Mouse (Mus musculus): ENCODE measurements around the gene Znrf3. TPM values are rescaled to one million over a fixed set of nuclear protein-coding genes. Genes with fewer than 3 reads are reported as not detected.
A peak's percentile ranks its signal among the peaks of the same experiment; 100 is the strongest.

Znrf3 gene
- total RNA-seq, 2 experiments from 2014 or later = 2.1 to 9.3 TPM

DNA sequence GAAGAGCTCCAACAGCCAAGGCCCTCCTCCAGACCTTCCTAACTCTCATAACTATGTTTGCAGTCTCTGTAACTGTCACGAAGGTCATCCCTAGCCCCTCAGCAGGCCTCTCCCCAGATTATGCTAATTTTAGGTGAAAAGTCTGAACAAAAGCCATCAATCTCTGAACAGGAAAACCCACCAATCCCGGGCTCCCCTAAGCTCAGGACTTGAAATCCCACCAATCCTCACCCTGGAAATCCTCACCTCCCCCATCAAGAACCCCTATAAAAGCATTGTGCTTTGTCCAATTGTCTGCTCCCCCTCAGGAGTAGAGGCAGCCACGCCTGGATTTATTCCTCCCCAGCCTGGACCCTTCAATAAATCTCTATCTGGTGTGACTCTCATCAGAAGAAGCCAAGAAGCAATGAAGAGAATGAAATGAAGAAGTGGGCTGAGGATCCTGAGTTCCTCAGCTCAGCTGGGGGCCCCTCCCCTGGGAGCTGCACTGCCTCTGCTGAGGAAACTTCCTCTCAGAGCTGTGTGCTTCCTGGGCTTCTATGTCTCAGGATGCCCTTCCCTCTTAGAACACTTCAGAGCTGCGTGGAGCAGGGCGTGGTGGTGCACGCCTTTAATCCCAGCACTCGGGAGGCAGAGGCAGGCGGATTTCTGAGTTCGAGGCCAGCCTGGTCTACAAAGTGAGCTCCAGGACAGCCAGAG, 172.0 kb downstream of the Znrf3 start:
- peak; percentile 79 for ATAC-seq (replicated peaks; ENCODE audit: poor library complexity)

GRCm38 (mm10) chr11:5272066-5272360, 172.6 kb downstream of the Znrf3 start:
- no peak for ATAC-seq (replicated peaks; ENCODE audit: poor library complexity)

GRCm38 (mm10) chr11:5271274-5272065, 173.2 kb downstream of the Znrf3 start:
- no peak for ATAC-seq (replicated peaks; ENCODE audit: poor library complexity)

DNA sequence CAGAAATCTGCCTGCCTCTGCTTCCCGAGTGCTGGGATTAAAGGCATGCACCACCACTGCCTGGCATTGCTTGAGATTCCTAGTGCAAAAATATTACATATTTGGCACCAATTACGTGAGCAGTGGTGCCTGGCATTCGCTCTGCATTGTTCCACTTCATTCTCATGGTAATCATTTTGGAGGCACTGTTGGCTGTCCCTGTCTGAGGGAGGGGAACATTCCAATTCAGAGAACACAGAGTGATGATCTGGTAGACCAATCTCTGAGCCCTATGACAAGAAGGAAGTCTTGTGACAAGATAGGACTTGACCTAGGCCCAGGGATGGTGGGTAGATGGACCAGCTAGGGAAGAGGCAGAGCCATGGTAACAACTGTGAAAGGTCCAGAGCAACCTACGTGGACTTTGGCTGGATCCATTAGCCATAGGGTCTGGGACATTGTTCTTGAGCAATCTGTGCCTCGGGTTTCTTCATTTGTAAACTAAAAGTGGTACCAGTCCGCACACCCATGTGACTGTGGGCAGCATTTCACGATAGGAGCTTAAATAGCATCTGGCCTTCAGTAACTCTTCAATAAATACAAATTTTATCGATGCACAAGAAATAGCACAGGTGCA, 174.7 kb downstream of the Znrf3 start:
- ATAC-seq (replicated peaks; ENCODE audit: poor library complexity) = no peak

- no peak for ATAC-seq (replicated peaks; ENCODE audit: poor library complexity)
These were observed 178.9 kb downstream of the Znrf3 start for GRCm38 (mm10) chr11:5265764-5266163.

DNA sequence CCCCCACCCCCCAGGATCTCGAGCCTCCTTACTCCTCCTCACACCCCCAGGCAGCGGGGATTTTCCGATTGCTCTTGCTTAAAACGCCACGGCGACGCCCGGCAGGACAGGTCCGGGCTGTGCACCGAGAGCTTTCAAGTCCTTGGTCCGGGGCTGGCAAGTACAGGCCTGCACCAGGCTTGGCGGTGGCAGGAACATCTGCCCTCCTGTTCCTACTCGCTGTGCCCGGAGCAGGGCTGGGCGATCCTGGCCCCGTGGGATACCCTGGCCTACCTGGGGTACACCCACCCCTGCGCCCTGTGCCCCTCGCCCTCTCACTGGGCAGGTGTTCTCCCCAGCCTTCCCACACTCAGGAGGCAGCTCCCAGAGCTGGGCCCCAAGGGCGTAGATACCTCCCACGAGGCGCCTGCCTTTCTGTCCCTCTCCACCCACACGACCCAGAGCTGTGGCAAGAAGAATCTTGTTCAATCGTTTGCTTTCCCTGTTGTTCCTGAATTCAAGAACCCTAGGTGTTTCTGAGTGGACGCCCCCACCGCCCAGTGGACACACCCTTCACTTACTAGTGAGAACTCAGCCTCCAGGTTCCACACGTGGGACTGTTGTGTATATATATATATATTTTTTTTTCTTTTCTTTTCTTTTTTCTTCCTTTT, 181.4 kb downstream of the Znrf3 start:
- no peak for ATAC-seq (replicated peaks; ENCODE audit: poor library complexity)

GRCm38 (mm10) chr11:5261508-5262392, 182.9 kb downstream of the Znrf3 start, which contains the start of gene Kremen1:
Kremen1 (minus strand) TSS chr11:5261558.
- peak; percentile 85 for ATAC-seq (replicated peaks; ENCODE audit: poor library complexity)

DNA sequence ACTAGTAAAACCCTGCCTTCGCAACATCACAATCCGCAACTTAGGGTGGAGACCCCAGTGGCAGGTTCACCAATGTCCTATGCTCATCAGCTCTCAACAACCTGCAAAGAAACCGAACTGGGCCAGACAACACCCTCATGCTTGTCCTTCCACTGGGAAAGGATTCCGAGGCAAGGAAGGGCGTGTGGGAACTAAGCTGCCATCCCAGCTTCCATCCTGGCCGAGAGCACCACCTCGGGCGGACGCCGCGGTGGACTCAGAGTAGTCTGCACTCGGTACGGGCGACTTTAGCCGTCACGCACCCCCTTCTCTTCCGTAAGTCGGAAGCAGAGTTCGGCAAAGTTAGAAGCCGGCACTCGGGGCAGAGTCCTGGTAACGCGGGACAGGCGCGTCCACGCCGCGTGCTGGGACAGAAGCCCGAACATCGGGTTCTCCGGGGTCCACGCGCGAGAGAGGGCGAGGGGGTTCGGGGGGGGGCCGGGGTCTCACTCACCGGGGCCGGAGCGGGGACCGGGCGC, 183.6 kb downstream of the Znrf3 start:
- 0 out of 2 replicates have a peak, but pooled peaks have one; percentile 25 for ATAC-seq (replicated peaks; ENCODE audit: poor library complexity)

- ATAC-seq (replicated peaks; ENCODE audit: poor library complexity) = no peak
These were observed 184.6 kb downstream of the Znrf3 start for GRCm38 (mm10) chr11:5259944-5260598.

DNA sequence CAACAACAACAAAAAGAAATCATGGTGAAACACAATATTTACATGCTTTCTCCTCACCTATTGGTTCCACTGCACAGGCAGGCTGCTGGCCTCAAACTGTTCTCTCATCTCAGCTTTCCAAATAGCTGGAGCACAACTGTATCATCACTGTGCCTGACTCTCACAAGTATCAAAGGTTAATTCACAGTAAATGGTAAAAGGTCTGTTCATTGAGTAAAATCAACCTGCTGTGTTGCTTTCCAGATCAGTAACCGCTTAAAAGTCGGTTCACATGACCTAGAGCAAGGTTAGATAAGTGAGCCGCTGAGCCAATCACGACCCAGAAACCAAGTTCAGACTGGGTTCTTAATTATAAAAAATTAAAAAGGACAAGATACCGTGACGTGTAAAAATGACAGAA, 186.6 kb downstream of the Znrf3 start:
- no peak for ATAC-seq (replicated peaks; ENCODE audit: poor library complexity)

GRCm38 (mm10) chr11:5257151-5257862, 187.3 kb downstream of the Znrf3 start:
- no peak for ATAC-seq (replicated peaks; ENCODE audit: poor library complexity)

- ATAC-seq (replicated peaks; ENCODE audit: poor library complexity) = no peak
These were observed 189.1 kb downstream of the Znrf3 start for GRCm38 (mm10) chr11:5255509-5256014.

GRCm38 (mm10) chr11:5254016-5254415, 190.6 kb downstream of the Znrf3 start:
- no peak for ATAC-seq (replicated peaks; ENCODE audit: poor library complexity)

- ATAC-seq (replicated peaks; ENCODE audit: poor library complexity) = no peak
These were observed 191.1 kb downstream of the Znrf3 start for GRCm38 (mm10) chr11:5253528-5253927.

DNA sequence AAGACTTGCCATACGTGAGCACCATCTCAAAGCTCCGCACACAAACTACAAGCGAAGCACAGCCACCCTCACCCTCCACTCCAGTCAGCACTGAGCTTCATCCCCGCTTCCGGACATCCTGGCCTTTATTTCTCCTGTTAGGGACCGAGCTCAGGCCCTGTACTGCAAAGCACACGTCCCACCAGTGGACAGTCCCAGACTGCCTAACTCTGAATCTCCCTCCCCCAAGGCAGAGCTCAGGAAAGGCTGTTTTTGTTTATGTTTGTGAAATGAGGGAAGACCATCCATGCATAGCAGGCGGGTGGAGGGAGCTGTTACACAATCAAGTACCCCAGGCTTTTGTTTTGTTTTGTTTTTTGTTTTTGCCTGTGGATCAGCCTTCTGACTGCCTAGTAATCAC, 191.9 kb downstream of the Znrf3 start:
- ATAC-seq (replicated peaks; ENCODE audit: poor library complexity) = no peak

- no peak for ATAC-seq (replicated peaks; ENCODE audit: poor library complexity)
These were observed 193.5 kb downstream of the Znrf3 start for GRCm38 (mm10) chr11:5251112-5251511.

- ATAC-seq (replicated peaks; ENCODE audit: poor library complexity) = no peak
These were observed 196.4 kb downstream of the Znrf3 start for GRCm38 (mm10) chr11:5248200-5248599.

DNA sequence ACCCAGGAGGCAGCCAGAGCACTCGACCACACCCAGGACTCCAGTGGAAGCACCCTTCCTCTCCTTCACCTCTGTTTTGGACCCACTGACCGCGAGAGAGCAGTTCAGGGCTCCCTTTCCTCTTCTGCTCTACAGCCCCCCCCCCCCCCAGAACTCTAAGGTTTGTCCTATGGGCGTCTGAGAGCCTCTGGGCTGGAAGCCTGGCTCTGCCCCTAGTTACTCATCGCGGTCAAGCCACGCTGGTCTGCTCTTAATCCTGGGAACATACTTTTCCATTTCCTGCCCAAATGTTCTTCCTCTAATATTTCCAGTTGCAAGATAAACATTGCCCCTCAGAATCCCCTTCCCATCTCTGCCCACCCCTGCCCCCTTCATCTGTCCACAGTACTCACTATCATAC, 199.2 kb downstream of the Znrf3 start:
- no peak for ATAC-seq (replicated peaks; ENCODE audit: poor library complexity)

DNA sequence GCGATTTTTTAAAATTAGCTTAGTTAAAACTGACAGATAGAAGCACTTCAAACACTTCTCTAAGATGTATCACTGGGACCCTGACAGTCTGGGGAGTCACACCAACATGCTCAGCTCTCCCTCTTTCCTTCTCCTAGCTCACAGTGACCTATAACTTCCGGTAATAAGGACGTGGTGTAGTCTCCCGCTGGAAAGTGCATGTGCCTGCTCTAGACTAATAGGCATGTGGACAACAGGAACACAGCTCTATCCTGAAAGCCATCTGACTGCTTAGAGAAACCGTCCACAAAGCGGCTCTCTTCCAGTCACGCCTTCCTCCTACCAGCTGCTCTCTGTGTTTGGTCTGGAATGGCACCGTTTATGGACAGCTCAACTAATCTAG, 199.9 kb downstream of the Znrf3 start:
- ATAC-seq (replicated peaks; ENCODE audit: poor library complexity) = no peak

Measured in megakaryocyte progenitor cell, adult 5-6 weeks (primary cell).